Mouse (Mus musculus): ENCODE measurements at regions not wholly inside any gene's neighbourhood (a gene's known extent, or its start where the extent isn't known, plus 50 kb on each side); places are given as distances from the start of the nearest gene placed in this dataset.
A peak's percentile ranks its signal among the peaks of the same experiment; 100 is the strongest.

DNA sequence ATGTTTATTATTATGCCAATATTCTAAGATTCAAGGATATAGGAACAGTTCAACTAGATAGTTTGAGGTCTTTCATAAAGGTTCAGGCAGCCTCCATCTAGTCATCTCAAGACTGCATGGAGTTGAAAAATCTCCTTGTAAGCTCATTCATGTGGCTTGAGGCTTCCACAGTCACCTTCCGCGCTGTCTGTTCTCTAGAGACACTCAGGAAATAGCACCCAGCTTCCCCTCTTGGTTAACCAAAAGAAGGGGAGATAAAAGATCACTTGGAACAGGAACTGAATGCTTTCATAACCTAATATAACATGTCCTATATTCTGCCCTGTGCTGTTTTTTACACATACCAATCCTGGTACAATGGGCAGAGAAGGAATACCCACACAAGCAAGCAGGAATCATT lies 206.3 kb upstream of the Ercc4 start:
- no peak for DNase-seq

DNA sequence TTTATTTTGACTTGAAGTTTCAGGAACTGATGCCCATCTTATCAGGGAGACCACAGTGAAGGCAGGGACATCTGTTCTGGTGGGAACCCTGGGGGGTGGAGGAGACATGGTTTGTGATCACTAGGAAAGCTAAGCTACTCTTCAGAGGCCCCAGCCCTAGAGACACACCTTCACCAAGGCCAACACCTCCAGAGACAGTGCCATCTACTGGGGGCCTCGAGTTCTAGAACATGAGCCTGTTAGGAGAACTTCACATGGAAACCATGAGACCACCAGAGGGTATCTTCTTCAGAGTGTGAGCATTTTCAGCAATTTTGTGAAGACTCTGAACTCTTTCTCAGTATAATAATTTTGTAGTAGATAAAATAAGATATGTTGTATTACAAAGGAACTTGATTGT lies 204.5 kb upstream of the Ercc4 start:
- DNase-seq: no peak

DNA sequence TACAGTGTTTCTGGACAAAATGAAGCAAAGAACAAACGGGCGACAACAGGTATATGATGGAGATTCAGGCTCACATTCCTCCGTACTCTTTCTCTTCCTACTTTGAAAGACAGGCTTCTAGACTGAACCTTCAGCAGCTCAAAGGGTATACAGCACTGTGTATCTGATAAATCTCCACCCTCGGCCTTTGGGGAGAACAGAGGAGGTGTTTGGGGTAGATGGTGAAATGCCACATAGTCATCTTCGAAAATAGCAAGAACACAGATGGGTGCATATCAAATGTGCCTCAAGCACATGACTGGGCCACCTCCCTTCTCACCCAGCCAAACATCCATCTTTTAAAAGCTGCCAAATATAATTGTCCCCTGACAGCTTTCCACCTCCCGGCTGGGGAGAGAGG lies 184.8 kb upstream of the Ercc4 start:
- DNase-seq: no peak

DNA sequence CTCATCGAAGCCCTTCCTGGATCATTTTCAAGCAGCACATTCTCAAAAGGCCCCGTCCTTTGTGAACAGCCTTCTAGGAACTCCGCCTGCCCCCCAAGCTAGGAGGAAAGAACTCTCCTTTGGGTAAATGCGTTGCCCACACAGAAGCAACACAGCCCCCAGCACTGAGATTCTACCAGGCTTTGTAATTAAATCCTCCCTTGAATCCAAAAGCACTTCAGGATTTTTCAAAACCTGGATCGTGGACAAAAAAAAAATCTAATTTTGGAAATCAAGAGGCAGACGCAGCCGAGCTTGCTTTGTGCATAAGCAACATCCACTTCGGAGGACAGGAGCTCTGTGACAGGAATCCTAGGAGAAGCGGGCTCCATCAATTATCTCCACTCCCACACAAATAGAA lies 183.6 kb upstream of the Ercc4 start:
- DNase-seq: no peak

DNA sequence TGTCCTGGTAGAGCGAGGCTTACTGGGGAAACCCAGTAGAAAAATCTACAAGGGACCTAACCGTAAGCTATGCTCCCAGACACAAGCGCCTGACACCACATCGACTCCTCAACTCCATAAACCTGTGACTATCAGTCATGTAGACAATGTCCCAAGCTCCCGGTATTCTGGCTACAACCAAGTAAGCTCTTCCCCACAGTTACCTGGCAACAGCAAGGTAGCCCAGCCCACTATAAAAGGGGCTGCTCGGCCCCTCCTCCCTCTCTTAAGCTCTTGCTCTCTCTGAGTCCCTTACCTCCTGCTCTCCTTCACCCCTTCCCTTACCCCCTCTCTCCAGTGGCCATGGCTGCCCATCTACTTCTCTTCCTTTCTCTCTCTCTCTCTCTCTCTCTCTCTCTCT lies 178.4 kb upstream of the Ercc4 start:
- no peak for DNase-seq

DNA sequence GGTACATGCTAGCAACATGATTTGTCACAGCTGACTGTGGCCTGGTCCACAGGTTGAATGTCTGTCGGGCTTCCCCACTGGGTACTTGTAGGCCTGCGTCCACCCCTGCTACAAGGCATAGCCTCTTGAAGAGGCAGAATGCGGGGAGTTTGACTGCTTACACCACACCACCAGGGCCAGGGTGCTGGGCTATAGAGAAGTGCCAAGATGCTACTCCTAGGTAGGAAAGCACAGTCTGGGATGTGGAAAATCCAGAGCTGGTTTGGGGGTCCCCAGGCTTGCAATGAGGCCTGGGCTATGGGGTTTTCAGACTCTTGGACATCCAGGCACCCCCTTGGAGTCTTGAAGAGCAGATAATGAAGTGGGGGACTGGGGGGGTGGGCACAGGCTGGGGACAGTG lies 176.5 kb upstream of the Ercc4 start:
- no peak for DNase-seq

DNA sequence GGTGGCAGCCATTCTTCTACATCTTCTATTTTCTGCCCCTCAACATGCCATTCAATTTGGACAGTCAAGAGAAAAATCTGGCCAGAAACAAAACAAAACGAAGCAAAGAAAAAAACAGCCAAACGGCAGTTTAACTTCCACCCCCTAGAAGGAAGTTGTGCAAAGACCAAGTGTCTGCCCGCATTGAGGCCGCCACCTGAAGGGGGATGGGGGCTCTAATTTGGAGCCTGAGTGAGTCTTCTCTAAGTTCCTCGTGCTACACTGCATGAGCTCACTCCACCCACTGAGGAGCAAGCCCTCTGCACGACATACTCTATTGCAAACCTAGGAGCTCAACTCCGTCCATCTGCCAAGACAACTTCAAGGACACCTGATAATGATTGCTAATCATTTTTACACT lies 174.9 kb upstream of the Ercc4 start:
- no peak for DNase-seq

DNA sequence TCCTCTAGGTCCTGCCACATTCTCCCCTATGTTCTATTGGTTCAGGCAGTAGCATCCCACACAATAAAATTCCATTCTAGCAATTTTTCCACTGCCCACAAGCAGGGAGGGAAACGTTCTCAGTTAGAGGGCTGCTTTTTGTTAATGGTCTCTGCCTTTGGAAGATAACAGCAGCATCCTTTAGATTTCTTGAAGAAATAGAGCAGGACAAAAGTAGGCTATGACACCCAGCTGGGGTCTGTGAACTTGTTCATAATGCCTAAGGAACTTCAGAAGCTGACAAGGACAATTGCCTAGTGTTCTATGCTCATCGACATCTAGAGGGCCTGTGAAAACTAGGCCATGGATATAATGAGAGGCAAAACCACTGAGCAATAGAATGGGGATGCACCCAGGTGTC lies 174.2 kb upstream of the Ercc4 start:
- DNase-seq: no peak

DNA sequence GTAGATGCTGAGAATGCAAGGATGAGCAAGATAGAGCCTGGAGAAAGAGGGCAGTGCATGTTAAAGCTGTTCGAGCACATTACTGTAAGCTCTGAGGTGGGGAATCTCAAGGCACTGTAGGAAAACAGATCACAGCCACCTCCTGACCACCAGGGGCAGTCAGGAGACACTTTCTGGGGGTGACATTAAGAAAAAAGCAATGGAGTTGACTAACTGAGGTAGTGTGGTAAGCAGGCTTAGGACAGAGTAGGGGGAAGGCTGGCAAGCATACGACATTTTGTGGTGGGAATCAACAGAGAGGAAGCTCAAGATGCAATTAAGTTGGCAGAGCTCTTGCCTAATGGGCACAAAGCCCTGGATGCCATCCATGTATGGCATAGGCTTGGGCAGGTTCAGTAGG lies 172.9 kb upstream of the Ercc4 start:
- no peak for DNase-seq

DNA sequence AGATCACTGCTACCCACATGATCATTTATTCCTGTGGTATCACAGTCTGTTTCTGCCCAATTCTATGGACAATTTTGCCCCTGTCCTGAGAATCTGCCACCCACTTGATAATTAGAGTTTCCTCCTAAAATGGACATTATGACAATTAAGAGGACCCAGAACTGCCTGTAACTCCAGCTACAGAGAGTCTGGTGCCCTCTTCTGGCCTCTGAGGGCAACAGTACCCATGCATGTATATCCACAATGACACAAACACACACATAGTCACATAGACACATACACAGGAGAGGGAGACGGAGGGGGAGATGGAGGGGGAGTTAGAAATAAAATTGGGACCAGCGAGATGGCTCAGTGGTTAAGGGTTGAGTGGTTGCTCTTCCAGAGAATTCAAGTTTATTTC lies 170.9 kb upstream of the Ercc4 start:
- no peak for DNase-seq

DNA sequence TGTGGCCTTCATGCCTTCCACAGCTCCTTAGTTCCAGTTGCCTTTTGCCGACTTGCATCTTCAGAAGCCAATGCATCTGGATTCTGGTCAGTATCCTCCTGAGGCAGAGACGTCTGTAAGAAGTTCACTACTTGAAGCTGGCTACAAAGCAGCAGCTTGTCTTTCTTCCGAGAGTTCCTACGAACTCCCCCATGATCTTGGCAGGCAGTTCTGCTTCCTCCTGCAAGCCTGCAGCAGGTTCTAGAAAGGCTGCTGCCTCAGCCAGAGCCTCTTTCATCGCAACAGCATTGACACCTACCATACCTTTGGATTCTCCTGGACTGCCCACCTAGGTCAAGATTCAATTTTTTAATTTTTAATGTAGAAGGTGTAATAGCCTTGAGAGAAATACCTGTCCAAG lies 158.3 kb upstream of the Ercc4 start:
- no peak for DNase-seq

DNA sequence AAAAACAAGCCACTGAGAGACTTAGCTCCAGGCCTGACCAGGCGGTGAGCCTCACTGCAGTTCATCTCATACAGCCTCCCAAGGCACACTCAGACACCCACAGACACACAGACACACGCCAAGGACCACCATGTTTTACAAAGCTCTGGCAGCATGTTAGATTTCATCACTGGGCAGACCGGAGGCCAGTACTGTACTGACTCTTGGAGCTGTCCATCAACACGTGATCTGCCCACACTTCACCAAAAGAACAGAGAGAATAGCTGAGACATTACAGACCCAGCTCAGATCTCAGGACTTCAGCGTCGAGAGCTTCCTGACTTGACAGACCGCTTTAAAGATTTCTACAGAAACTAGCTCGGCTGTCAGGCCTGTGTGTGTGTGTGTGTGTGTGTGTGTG lies 155.5 kb upstream of the Ercc4 start:
- no peak for DNase-seq

DNA sequence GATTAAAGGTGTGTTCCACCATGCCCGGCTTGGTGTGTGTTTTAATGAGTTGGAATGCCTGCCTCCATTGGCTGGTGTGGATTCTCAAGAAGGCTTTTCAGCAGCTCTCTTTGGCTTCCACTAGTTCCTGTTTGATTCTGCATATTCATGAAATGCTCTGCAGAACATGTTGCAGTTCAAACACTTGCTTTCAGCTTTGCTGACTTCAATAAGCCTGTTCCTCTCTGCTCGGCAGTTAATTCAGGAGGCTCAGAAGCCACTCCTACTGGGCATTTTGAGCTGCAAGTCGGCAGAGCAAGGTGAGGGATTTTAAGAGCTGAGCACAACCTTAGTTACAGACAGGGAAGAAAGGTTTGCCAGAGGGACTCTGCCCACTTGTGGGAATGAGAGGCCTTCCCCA lies 153.1 kb upstream of the Ercc4 start:
- DNase-seq: no peak

DNA sequence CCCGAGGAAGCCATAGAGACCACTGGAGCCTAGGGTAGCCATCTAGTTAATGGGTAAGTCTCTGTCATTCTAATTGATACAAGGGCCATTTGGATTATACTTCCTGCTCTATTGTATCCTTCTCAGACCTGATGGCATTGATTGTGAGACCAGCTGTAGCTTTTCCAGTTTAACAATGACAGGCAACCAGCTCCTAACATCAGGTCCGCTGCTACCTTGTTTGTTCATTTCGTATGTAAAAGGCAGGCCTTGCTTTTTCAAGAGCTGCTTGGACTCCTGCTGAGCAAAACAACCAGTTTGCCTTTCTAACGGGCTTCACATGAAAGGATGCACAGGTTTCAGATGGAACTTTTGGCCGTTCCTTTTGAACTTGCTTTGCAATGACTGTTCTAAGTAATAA lies 148.6 kb upstream of the Ercc4 start:
- no peak for DNase-seq

DNA sequence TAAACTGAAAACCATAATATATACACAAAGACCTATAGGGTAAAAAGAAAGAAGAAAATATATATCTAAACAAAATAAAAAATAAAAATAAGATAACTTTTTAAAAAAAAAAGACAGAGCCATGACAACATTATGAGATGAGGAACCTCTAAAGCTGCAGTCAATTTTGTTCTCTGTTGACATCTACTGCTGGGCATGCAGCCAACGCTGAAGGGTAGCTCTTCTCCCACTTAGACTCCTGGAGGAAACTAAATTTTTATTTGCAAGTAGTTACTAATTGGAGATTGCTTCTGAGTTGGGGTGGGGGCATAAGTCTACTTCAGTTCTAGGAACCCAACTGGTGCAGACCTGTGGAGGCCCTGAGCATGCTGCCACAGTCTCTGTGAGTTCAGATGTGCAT lies 126.8 kb upstream of the Ercc4 start:
- no peak for DNase-seq

DNA sequence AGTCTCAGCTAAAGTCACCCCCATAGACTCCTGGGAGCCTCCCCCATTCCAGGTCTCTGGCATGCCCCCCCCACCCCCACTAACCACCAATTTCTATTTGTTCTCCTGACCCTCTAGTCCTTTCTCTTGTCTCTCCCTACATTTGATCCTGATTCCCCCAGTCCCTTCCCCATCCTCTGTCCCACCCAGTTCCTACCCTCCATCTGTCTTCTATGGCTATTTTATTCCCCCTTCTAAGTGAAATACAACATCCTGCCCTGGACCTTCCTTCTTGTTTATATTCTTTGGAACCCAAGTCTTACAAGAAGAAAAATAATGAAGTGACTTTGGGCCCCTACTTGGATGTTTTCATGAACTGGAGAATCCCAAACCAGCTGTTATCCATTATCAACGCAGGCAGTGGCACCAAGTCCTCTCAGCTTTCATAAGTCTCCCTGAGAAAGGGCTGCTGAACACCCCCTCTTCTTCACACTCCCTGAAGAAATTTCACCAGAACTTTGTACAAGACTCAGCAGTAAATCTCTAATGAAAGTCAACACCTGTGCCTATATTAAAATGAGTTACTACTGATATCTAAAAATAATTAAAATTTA lies 108.1 kb upstream of the Ercc4 start:
- no peak for DNase-seq

DNA sequence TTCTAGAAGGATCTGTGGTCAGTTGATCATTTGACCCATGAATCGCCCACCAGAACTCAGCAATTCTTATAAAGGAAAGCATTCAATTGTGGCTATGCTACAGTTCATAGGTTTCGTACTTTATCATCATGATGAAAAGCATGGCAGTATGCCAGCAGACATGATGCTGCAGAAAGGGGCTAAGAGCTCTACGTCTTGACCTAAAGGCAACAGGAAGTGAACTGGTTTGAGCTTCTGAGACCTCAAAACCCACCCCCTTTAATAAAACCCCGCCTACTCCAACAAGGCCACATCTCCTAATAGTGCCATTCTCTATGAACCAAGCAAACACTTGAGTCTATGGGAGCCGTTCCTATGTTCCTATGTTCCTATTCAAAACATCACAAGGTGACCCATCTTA lies 96.6 kb upstream of the Ercc4 start:
- DNase-seq: no peak

DNA sequence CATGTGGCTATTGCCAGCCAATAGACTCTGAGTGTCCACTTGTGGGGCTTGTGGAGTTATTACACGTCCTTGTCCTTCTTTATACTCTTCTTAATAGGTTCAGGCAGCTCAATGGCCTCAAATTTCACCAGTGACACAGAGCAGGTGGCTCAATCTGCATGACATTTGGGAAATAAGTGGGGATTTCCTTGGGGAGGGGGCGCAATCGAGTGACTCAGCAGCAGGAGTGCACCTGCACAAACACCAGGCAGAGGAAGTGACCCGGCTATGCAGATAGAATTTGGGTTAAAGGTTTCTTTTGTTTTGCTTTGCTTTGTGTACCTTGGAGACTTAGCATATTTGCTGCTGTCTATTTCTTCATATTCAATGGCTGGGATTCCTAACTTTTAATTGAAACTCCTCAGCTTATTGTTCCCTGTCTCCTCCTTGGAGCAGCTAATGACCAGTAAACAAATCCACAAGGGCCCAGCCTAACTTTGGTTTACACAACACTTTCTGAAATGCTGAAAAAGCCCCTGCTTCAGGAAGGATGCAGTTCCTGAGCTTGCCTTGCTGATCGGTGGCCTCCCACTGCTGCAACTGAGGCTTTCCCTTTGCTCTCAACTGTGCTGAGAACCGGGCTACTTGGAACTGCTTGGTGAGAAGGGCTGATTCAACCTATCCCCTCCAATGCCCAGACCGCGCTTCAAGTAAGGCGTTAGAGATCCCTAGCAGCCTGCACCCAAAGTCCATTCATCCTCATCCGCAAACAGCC lies 95.4 kb upstream of the Ercc4 start:
- DNase-seq: no peak

DNA sequence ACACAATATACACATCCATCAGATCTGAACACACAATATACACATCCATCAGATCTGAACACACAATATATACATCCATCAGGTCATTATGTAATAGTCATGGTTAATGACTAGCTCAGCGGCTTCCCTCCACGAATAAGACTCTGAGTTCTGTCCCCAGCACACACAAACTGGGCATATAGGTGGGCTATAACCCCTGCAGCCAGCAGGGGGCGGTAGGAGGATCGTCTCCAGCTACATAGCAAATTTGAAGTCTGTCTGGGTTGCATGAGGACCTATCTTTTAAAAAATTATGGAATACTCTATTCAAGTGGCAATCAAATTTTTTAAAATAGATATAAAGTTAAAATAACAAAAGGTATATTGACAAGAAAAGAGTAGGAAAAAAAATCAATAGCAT lies 86.6 kb upstream of the Ercc4 start:
- DNase-seq: peak; percentile 72

DNA sequence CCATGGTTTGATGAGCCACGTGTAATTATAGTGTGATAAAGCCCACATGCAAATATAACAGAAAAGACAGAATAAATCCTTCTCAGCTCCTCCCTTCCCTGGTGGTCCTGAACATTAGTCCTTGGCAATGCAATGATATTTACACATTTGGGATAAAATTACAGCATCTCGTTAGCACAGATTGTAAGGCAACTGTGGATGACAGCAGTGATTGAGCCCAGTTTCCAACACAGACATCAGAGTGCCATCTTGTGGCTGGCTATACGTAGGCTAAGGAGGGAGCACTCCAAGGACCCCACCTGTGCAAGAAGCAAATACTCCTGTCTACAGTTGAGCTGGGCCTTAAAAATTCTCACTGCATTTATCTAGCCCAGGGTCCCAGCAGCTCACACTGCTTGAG lies 84.1 kb upstream of the Ercc4 start:
- DNase-seq: no peak

DNA sequence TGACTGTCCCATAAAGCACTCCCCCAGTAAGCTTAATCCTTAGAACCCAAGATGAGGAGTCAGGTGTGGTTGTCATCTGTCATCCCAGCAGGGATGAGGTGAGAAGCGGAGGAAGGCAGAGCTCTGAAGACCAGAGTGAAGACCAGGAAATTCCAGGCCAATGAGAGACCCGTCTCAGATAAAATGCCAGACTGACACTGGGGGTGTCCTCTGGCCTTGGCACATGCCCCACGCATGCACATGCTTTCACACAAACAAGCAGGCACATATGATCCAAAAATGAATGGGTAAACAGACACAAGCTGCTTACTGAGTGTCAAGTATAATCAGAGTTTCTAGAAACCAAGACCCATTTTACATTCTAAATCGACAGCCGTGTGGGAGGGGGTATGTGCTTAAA lies 75.3 kb upstream of the Ercc4 start:
- DNase-seq: no peak

DNA sequence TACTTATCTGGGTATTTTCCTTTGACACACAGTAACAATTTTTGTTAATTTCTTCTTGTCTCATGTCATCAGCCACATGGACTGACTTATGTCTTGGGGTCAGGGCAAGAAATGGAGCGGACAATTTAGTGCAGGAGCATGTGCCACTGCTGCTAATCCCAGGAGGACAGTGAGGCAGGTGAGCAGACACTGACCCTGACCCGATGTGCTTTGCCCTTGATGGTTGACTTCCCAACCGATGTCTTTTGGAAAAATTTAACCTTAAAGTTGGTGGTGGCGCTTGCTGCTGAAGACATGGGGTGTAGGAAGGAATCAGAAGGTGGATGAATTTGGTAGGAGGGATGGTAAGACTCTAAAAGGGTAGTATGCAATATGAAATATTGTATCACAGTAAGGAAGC lies 72.9 kb upstream of the Ercc4 start:
- DNase-seq: no peak

DNA sequence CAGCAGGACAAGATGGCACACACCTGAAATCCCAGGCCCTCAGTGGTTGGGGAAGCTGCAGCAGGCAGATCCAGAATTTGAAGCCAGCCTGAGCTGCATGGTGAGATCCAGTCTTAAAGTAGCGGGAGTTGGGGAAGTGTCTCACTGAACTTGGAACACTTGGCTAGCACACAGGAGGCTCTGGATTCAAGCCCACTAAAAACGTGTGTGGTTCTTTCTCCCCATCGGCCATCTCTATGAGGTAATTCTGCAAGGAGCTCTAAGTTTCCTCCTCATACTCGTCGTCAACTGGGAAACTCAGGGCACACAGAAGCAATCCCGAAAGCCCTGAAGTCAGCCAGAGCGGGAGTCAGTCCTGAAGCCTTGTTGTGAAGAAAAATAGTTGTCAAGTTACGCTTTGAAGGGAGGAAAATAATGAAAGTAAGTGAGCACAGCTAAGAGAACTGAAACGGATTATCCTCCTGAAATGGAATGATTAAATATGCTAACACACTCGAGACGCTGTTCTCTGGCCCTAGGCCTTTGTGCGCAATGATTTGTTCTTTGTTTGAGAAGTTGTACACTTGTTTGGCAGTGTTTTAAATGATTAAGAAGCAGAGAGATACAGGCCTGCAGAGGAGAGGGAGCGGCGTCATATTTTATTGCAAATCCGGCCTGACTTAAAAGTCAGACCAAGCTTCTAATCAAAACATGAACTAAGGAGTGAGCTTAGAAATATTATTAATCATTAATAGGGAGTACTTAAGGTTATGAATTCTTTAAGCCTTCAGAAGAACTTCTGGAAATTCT lies 69.0 kb upstream of the Ercc4 start:
- DNase-seq: no peak

DNA sequence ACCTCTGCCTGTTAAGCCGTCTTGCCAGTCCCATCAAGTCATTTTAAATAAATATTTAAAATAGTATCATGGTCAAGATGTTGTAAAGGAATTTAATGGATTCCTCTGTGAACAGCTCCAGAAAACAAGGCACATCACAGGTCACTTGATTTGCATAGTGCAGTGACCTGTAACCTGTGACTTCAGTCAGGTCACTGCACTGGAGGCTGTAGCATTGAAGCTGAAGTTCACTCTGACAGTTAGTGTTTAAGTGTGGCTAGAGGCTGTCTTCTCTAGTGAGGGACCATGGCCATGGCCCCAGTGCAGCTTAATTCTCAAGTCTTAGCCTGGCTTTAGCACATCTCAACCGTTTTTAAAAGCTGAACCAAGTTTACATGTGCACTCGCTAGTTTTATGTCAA lies 68.1 kb upstream of the Ercc4 start:
- no peak for DNase-seq

Measured in adrenal gland, postnatal 25 days (tissue).